Mouse (Mus musculus): ENCODE measurements around the gene Dnm3. TPM values are rescaled to one million over a fixed set of nuclear protein-coding genes. Genes with fewer than 3 reads are reported as not detected.

Dnm3 gene
- polyA plus RNA-seq, 1 experiment from 2014 or later = 2.8 TPM

- no peak overlapping the region for H3K4me3 ChIP-seq (ENCODE audit: low read length)
- H3K27me3 ChIP-seq (ENCODE audit: control insufficient read depth, insufficient read depth, low read depth, low read length) = no peaks in the 10 kb centered on the region
- H3K27ac ChIP-seq (ENCODE audit: low read length) = no peak overlapping the region
- H3K9me3 ChIP-seq (ENCODE audit: control insufficient read depth, low read length) = no peaks in the 10 kb centered on the region
- 88% methylated on average over 7 of the region's 7 CpGs for WGBS
- no peak overlapping the region for H3K9ac ChIP-seq (ENCODE audit: low read length)
- H3K4me1 ChIP-seq (replicated peaks; ENCODE audit: control insufficient read depth, insufficient read depth, low read length) = peaks cover 43% of the 10 kb centered on the region
- ATAC-seq (ENCODE audit: low read depth) = no peak
- no peak overlapping the region for H3K4me2 ChIP-seq (ENCODE audit: low read depth, low read length)
- H3K36me3 ChIP-seq (ENCODE audit: control insufficient read depth, insufficient read depth, low read length) = no peaks in the 10 kb centered on the region
These were observed 397.8 kb downstream of the Dnm3 start for GRCm38 (mm10) chr1:162079989-162080388.

DNA sequence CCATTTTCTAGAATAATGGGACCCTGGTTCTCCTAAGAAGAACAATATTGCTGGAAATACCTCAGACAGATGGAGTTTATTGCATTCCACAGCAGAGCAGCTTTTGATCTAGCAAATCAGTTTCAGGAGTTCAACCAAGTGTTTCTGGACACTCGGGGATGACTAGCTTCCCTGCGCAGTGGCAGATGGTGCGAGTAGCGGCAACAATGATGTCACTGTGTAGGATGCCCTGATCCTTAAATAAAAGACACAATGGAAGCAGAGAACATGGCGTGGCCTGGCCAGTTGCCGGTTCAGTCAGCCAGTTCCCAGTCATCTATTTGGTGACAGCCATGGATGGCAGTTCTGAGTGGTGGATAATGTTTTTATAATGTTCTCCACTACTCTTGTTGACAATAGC, 400.4 kb downstream of the Dnm3 start:
- Histone ChIP-seq H3K36me3 (ENCODE audit: control insufficient read depth, insufficient read depth, low read length) (no peaks in the 10 kb centered on the region), H3K27me3 (ENCODE audit: control insufficient read depth, insufficient read depth, low read depth, low read length) (no peaks in the 10 kb centered on the region), H3K27ac (ENCODE audit: low read length) (peak overlapping the region; percentile 70), H3K4me2 (ENCODE audit: low read depth, low read length) (no peak overlapping the region), H3K4me3 (ENCODE audit: low read length) (no peak overlapping the region), H3K4me1 (replicated peaks; ENCODE audit: control insufficient read depth, insufficient read depth, low read length) (peaks cover 36% of the 10 kb centered on the region), H3K9ac (ENCODE audit: low read length) (no peak overlapping the region), H3K9me3 (ENCODE audit: control insufficient read depth, low read length) (no peaks in the 10 kb centered on the region)
- no peak for ATAC-seq (ENCODE audit: low read depth)
- WGBS = 67% methylated on average over 6 of the region's 6 CpGs

- 32% methylated on average over 10 of the region's 10 CpGs for WGBS
- H3K27ac ChIP-seq (ENCODE audit: low read length) = peak overlapping the region; percentile 70
- H3K27me3 ChIP-seq (ENCODE audit: control insufficient read depth, insufficient read depth, low read depth, low read length) = no peaks in the 10 kb centered on the region
- H3K4me2 ChIP-seq (ENCODE audit: low read depth, low read length) = no peak overlapping the region
- H3K9ac ChIP-seq (ENCODE audit: low read length) = peak overlapping the region; percentile 35; the same call in 1 of the 2 replicates
- H3K9me3 ChIP-seq (ENCODE audit: control insufficient read depth, low read length) = no peaks in the 10 kb centered on the region
- peak; percentile 6; the same call in 1 of the 2 replicates for ATAC-seq (ENCODE audit: low read depth)
- H3K4me3 ChIP-seq (ENCODE audit: low read length) = no peak overlapping the region
- peaks cover 32% of the 10 kb centered on the region for H3K4me1 ChIP-seq (replicated peaks; ENCODE audit: control insufficient read depth, insufficient read depth, low read length)
- H3K36me3 ChIP-seq (ENCODE audit: control insufficient read depth, insufficient read depth, low read length) = no peaks in the 10 kb centered on the region
These were observed 401.2 kb downstream of the Dnm3 start for GRCm38 (mm10) chr1:162076581-162077001.

GRCm38 (mm10) chr1:162075831-162076230, 402.0 kb downstream of the Dnm3 start:
- H3K27ac ChIP-seq (ENCODE audit: low read length) = peak overlapping the region; percentile 87
- no peak overlapping the region for H3K4me2 ChIP-seq (ENCODE audit: low read depth, low read length)
- no peak overlapping the region for H3K9ac ChIP-seq (ENCODE audit: low read length)
- no peak overlapping the region for H3K4me3 ChIP-seq (ENCODE audit: low read length)
- peaks cover 28% of the 10 kb centered on the region for H3K4me1 ChIP-seq (replicated peaks; ENCODE audit: control insufficient read depth, insufficient read depth, low read length)
- no peak; the same call in 1 of the 2 replicates for ATAC-seq (ENCODE audit: low read depth)
- H3K27me3 ChIP-seq (ENCODE audit: control insufficient read depth, insufficient read depth, low read depth, low read length) = no peaks in the 10 kb centered on the region
- WGBS = 69% methylated on average over 10 of the region's 10 CpGs
- no peaks in the 10 kb centered on the region for H3K9me3 ChIP-seq (ENCODE audit: control insufficient read depth, low read length)
- H3K36me3 ChIP-seq (ENCODE audit: control insufficient read depth, insufficient read depth, low read length) = no peaks in the 10 kb centered on the region

DNA sequence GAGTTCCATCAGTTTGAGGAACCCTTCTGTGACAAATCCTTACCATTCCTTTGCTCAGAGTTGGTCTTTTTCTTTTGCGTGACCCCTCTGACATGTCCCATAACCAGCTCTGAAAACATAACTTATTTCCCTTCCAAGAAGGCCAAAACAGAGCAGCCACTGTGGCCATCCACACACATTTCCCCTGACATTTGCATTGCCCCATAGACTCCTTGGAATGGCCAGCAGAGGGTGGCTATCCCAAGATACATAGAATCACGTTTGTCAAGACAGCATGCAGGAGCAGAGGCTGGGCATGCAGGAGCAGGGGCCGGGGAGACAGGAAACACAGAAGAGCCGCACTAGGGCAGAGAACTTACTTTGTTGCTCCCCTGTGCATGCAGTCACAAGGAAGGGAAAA, 402.4 kb downstream of the Dnm3 start:
- no peaks in the 10 kb centered on the region for H3K36me3 ChIP-seq (ENCODE audit: control insufficient read depth, insufficient read depth, low read length)
- H3K27me3 ChIP-seq (ENCODE audit: control insufficient read depth, insufficient read depth, low read depth, low read length) = no peaks in the 10 kb centered on the region
- H3K4me2 ChIP-seq (ENCODE audit: low read depth, low read length) = no peak overlapping the region
- 45% methylated on average over 4 of the region's 4 CpGs for WGBS
- peak; percentile 59; the same call in 1 of the 2 replicates for ATAC-seq (ENCODE audit: low read depth)
- peak overlapping the region; percentile 87 for H3K27ac ChIP-seq (ENCODE audit: low read length)
- H3K9ac ChIP-seq (ENCODE audit: low read length) = no peak overlapping the region
- H3K4me1 ChIP-seq (replicated peaks; ENCODE audit: control insufficient read depth, insufficient read depth, low read length) = peaks cover 28% of the 10 kb centered on the region
- no peak overlapping the region for H3K4me3 ChIP-seq (ENCODE audit: low read length)
- no peaks in the 10 kb centered on the region for H3K9me3 ChIP-seq (ENCODE audit: control insufficient read depth, low read length)

DNA sequence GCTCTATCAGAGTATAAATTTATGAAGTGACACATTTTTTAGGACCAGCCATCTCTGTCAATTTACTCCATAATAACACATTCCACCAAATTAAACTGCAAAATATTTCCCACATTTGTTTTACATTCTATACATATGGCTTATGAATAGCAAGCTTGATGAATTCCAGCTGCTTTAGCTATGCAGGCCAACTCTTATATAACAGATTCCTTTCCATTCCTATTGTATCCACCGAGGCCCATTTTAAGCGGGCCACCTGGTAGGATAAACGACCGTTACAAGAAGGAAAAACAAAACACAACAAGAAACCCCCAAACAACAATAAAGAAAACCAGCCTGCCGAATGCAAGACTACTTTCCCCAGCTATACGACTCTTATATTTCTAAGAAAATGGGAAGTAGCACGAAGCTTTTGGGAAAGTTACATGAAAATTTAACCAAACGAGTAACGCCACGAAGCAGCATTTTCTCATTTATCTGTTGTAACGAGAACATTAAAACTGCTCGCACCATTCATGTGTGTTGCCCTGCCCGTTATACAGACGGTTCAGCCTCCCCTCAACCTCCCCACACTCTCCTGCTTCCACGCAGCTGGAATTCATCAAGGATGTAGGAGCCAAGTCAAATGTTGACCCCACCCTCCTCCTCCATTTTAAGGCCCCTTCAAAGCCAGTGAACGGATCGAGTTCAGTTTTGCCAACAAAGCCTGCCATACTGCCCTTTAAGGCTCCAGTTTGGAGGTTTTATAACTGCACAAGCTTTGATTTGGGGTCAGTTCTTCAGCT, 403.0 kb downstream of the Dnm3 start:
- 49% methylated on average over 17 of the region's 17 CpGs for WGBS
- Histone ChIP-seq H3K4me1 (replicated peaks; ENCODE audit: control insufficient read depth, insufficient read depth, low read length) (peaks cover 28% of the 10 kb centered on the region), H3K9me3 (ENCODE audit: control insufficient read depth, low read length) (no peaks in the 10 kb centered on the region), H3K27me3 (ENCODE audit: control insufficient read depth, insufficient read depth, low read depth, low read length) (no peaks in the 10 kb centered on the region), H3K4me3 (ENCODE audit: low read length) (no peak overlapping the region), H3K27ac (ENCODE audit: low read length) (peak overlapping the region; percentile 87), H3K36me3 (ENCODE audit: control insufficient read depth, insufficient read depth, low read length) (no peaks in the 10 kb centered on the region), H3K4me2 (ENCODE audit: low read depth, low read length) (no peak overlapping the region), H3K9ac (ENCODE audit: low read length) (no peak overlapping the region)
- peak; percentile 80 for ATAC-seq (ENCODE audit: low read depth)

DNA sequence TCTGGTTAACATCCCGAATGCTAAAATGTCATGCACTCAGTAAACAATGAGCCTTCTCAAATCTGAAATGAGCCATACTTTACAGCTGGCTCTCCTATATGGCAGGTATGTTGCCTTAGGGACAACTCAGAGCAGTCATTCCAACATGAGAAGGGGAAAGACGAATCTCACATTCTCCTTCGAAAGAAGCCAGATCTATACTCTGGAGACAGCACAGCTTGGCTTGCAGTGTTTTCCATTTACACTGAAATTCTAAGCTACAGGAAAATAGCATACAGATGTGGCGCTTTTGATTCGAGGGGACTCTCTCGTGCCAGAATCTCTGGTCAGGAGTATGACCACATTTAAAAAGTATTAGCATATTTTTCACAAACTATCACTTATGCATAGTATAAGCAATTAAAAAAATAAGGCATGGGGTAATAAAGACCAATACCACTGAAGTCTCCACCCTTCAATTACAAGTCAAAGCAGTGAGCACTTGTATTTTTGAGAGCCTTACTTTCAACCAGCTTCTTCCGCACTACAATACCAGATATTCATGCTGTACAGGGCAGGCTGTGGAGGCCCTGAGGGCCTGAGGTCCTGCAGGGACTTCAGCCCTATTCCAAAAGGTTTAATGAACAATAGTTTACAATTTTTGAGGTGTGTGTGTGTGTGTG, 404.8 kb downstream of the Dnm3 start:
- no peak for ATAC-seq (ENCODE audit: low read depth)
- Histone ChIP-seq H3K4me3 (ENCODE audit: low read length) (no peak overlapping the region), H3K27ac (ENCODE audit: low read length) (no peak overlapping the region), H3K9me3 (ENCODE audit: control insufficient read depth, low read length) (no peaks in the 10 kb centered on the region), H3K4me2 (ENCODE audit: low read depth, low read length) (no peak overlapping the region), H3K9ac (ENCODE audit: low read length) (no peak overlapping the region), H3K27me3 (ENCODE audit: control insufficient read depth, insufficient read depth, low read depth, low read length) (no peaks in the 10 kb centered on the region), H3K4me1 (replicated peaks; ENCODE audit: control insufficient read depth, insufficient read depth, low read length) (peaks cover 28% of the 10 kb centered on the region), H3K36me3 (ENCODE audit: control insufficient read depth, insufficient read depth, low read length) (no peaks in the 10 kb centered on the region)
- WGBS = 66% methylated on average over 7 of the region's 7 CpGs

DNA sequence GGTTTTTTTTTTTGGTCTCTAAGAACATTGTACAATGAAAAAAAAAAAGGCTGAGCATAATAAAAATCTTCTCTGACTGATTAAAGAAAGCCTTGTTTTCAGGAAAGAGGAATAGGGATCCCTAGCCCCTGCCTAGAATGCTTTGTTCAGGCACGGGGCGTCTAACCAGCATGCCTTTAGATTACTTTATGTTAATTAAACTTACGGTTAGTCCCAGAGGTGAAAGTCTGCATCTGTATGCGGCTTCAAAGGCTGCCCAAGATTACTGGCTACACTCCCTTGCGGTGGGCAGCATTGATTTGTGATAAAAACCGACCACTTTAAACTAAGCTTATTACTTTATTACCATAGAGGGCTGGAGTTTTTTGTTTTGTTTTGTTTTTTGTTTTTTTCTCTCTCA, 424.2 kb downstream of the Dnm3 start:
- no peaks in the 10 kb centered on the region for H3K27me3 ChIP-seq (ENCODE audit: control insufficient read depth, insufficient read depth, low read depth, low read length)
- 52% methylated on average over 6 of the region's 6 CpGs for WGBS
- H3K36me3 ChIP-seq (ENCODE audit: control insufficient read depth, insufficient read depth, low read length) = no peaks in the 10 kb centered on the region
- H3K27ac ChIP-seq (ENCODE audit: low read length) = no peak overlapping the region
- H3K4me1 ChIP-seq (replicated peaks; ENCODE audit: control insufficient read depth, insufficient read depth, low read length) = no peaks in the 10 kb centered on the region
- H3K9ac ChIP-seq (ENCODE audit: low read length) = no peak overlapping the region
- H3K4me2 ChIP-seq (ENCODE audit: low read depth, low read length) = no peak overlapping the region
- no peaks in the 10 kb centered on the region for H3K9me3 ChIP-seq (ENCODE audit: control insufficient read depth, low read length)
- no peak for ATAC-seq (ENCODE audit: low read depth)
- H3K4me3 ChIP-seq (ENCODE audit: low read length) = no peak overlapping the region

- Histone ChIP-seq H3K4me3 (ENCODE audit: low read length) (no peak overlapping the region), H3K4me1 (replicated peaks; ENCODE audit: control insufficient read depth, insufficient read depth, low read length) (no peaks in the 10 kb centered on the region), H3K36me3 (ENCODE audit: control insufficient read depth, insufficient read depth, low read length) (no peaks in the 10 kb centered on the region), H3K9ac (ENCODE audit: low read length) (no peak overlapping the region), H3K27ac (ENCODE audit: low read length) (no peak overlapping the region), H3K27me3 (ENCODE audit: control insufficient read depth, insufficient read depth, low read depth, low read length) (no peaks in the 10 kb centered on the region), H3K9me3 (ENCODE audit: control insufficient read depth, low read length) (no peaks in the 10 kb centered on the region), H3K4me2 (ENCODE audit: low read depth, low read length) (no peak overlapping the region)
- WGBS = 70% methylated on average over 7 of the region's 7 CpGs
- no peak for ATAC-seq (ENCODE audit: low read depth)
These were observed 424.6 kb downstream of the Dnm3 start for GRCm38 (mm10) chr1:162053186-162053585.
